Comparison of ENCODE assay signal across 8 mouse cellular contexts in genomic region chr15:82922755-82923154, GRCm38 (mm10).
DNase-seq lines count a peak whose midpoint lies in the region; ATAC-seq and TF ChIP-seq lines count a peak whose summit lies in the region.

No protein-coding gene starts in this region.

- no peak for ATAC-seq in CD4-positive, CD25-positive, alpha-beta regulatory T cell, adult 4 months
- ATAC-seq in kidney, postnatal 0 days (replicated peaks; ENCODE audit: low FRiP score, low read depth), result no peak
- ATAC-seq in forebrain, embryonic 13.5 days, result no peak
- ATAC-seq in midbrain, embryonic 15.5 days (replicated peaks), result no peak
- ATAC-seq in granulocyte monocyte progenitor cell, adult 5-6 weeks (replicated peaks; ENCODE audit: poor library complexity, severe bottlenecking), result no peak

- TF ChIP-seq CTCF in kidney, postnatal 0 days (IDR thresholded peaks at IDR 0.05; ENCODE audit: low read depth), result peak; percentile 43; the same call in 1 of the 2 replicates

- H3K27me3 ChIP-seq in kidney, postnatal 0 days (ENCODE audit: insufficient read depth, low read length), result no peaks in the 10 kb centered on the region
- 0 out of 2 replicates have a peak, but pooled peaks cover 24% of the 10 kb centered on the region for H3K27me3 ChIP-seq in forebrain, embryonic 13.5 days
- H3K27me3 ChIP-seq in midbrain, embryonic 15.5 days (replicated peaks), result no peaks in the 10 kb centered on the region

- 60% methylated on average over 4 of the region's 4 CpGs for WGBS in kidney, postnatal 0 days
- 58% methylated on average over 4 of the region's 4 CpGs for WGBS in forebrain, embryonic 13.5 days
- 69% methylated on average over 4 of the region's 4 CpGs for WGBS in midbrain, embryonic 15.5 days

- peak; percentile 37 for DNase-seq in CD4-positive, CD25-positive, alpha-beta regulatory T cell, adult 2 months (ENCODE audit: low read depth, low spot score)
- DNase-seq in kidney, postnatal 0 days (ENCODE audit: low spot score), result no peak
- DNase-seq in kidney, postnatal 14 days, result no peak
- no peak for DNase-seq in ovary, postnatal 10 days (ENCODE audit: low spot score)

- peaks cover 21% of the 10 kb centered on the region for H3K4me1 ChIP-seq in kidney, postnatal 0 days (replicated peaks; ENCODE audit: insufficient read depth, low read length)
- peaks cover 98% of the 10 kb centered on the region for H3K4me1 ChIP-seq in forebrain, embryonic 13.5 days
- H3K4me1 ChIP-seq in midbrain, embryonic 15.5 days, result peaks cover 97% of the 10 kb centered on the region

- no peak overlapping the region for H3K4me2 ChIP-seq in kidney, postnatal 0 days (ENCODE audit: low read length)
- peak overlapping the region; percentile 49 for H3K4me2 ChIP-seq in forebrain, embryonic 13.5 days
- no peak overlapping the region for H3K4me2 ChIP-seq in midbrain, embryonic 15.5 days

- no peaks in the 10 kb centered on the region for H3K9me3 ChIP-seq in kidney, postnatal 0 days (replicated peaks; ENCODE audit: low read length)
- no peaks in the 10 kb centered on the region for H3K9me3 ChIP-seq in forebrain, embryonic 13.5 days (replicated peaks)
- H3K9me3 ChIP-seq in midbrain, embryonic 15.5 days, result no peaks in the 10 kb centered on the region

- H3K36me3 ChIP-seq in kidney, postnatal 0 days (ENCODE audit: insufficient read depth, low read length), result no peaks in the 10 kb centered on the region
- H3K36me3 ChIP-seq in forebrain, embryonic 13.5 days (ENCODE audit: poor library complexity, severe bottlenecking), result no peaks in the 10 kb centered on the region
- no peaks in the 10 kb centered on the region for H3K36me3 ChIP-seq in midbrain, embryonic 15.5 days (replicated peaks)

- H3K9ac ChIP-seq in kidney, postnatal 0 days (ENCODE audit: low read depth, low read length), result no peak overlapping the region
- peak overlapping the region; percentile 37; the same call in 1 of the 2 replicates for H3K9ac ChIP-seq in forebrain, embryonic 13.5 days
- H3K9ac ChIP-seq in midbrain, embryonic 15.5 days, result no peak overlapping the region

- no peak overlapping the region for H3K4me3 ChIP-seq in kidney, postnatal 0 days (replicated peaks; ENCODE audit: low read depth, low read length)
- H3K4me3 ChIP-seq in forebrain, embryonic 13.5 days, result no peak overlapping the region
- H3K4me3 ChIP-seq in midbrain, embryonic 15.5 days, result no peak overlapping the region

- no peak overlapping the region for H3K27ac ChIP-seq in kidney, postnatal 0 days
- H3K27ac ChIP-seq in forebrain, embryonic 13.5 days, result peak overlapping the region; percentile 93
- peak overlapping the region; percentile 78 for H3K27ac ChIP-seq in midbrain, embryonic 15.5 days
